Mouse (Mus musculus) kidney, adult 11 months (tissue): ENCODE results near the gene Gmip.
A peak's percentile ranks its signal among the peaks of the same experiment; 100 is the strongest.

ENCODE experiments used
- DNase-seq: peaks from one replicate; pipeline ENCODE4 v3.0.0; 2022

The Gmip gene

GRCm38 (mm10) chr8:69808094-69808863 lies at the start of gene Gmip:
Gmip (plus strand) TSS chr8:69808679.
- DNase-seq: peak; percentile 74

GRCm38 (mm10) chr8:69761814-69762445 lies 46.5 kb upstream of the Gmip start:
- no peak for DNase-seq

GRCm38 (mm10) chr8:69771221-69771620 lies 37.3 kb upstream of the Gmip start:
- no peak for DNase-seq

- no peak for DNase-seq
Measured at GRCm38 (mm10) chr8:69772106-69772505, 36.4 kb upstream of the Gmip start.

GRCm38 (mm10) chr8:69774503-69775148 lies 33.9 kb upstream of the Gmip start, which contains the start of gene Gm20422:
Gm20422 (minus strand) TSS chr8:69774886.
- peak; percentile 95 for DNase-seq

GRCm38 (mm10) chr8:69775149-69775534 lies 33.3 kb upstream of the Gmip start:
- DNase-seq: peak; percentile 15

GRCm38 (mm10) chr8:69777111-69777510 lies 31.4 kb upstream of the Gmip start:
- DNase-seq: no peak

GRCm38 (mm10) chr8:69789105-69789504 lies 19.4 kb upstream of the Gmip start:
- peak; percentile 5 for DNase-seq

GRCm38 (mm10) chr8:69789731-69790130 lies 18.7 kb upstream of the Gmip start:
- peak; percentile 16 for DNase-seq

GRCm38 (mm10) chr8:69790364-69790763 lies 18.1 kb upstream of the Gmip start:
- no peak for DNase-seq

GRCm38 (mm10) chr8:69790773-69791367 lies 17.6 kb upstream of the Gmip start, which contains the start of the genes Atp13a1 and Zfp866:
Atp13a1 (plus strand) TSS chr8:69791163.
Zfp866 (minus strand) TSS chr8:69791178.
- DNase-seq: peak; percentile 90

GRCm38 (mm10) chr8:69791415-69792068 lies 16.9 kb upstream of the Gmip start:
- DNase-seq: no peak

- DNase-seq: peak; percentile 2
Measured at GRCm38 (mm10) chr8:69793666-69794065, 14.8 kb upstream of the Gmip start.

GRCm38 (mm10) chr8:69794096-69794495 lies 14.4 kb upstream of the Gmip start:
- peak; percentile 1 for DNase-seq

- peak; percentile 1 for DNase-seq
Measured at GRCm38 (mm10) chr8:69794901-69795300, 13.6 kb upstream of the Gmip start.

GRCm38 (mm10) chr8:69796721-69797345 lies 11.6 kb upstream of the Gmip start:
- peak; percentile 1 for DNase-seq

- DNase-seq: peak; percentile 1
Measured at GRCm38 (mm10) chr8:69797661-69798060, 10.8 kb upstream of the Gmip start.

GRCm38 (mm10) chr8:69799261-69799660 lies 9.2 kb upstream of the Gmip start:
- DNase-seq: peak; percentile 1

- DNase-seq: peak; percentile 1
Measured at GRCm38 (mm10) chr8:69799946-69800345, 8.5 kb upstream of the Gmip start.

GRCm38 (mm10) chr8:69801796-69802195 lies 6.7 kb upstream of the Gmip start:
- peak; percentile 1 for DNase-seq

- no peak for DNase-seq
Measured at GRCm38 (mm10) chr8:69802216-69802615, 6.3 kb upstream of the Gmip start.

GRCm38 (mm10) chr8:69803366-69803765 lies 5.1 kb upstream of the Gmip start:
- DNase-seq: peak; percentile 1
